Mouse (Mus musculus): Measurements from ENCODE around the gene Hist2h2ac. TPM values are rescaled to one million over a fixed set of nuclear protein-coding genes. Genes with fewer than 3 reads are reported as not detected.
A peak's percentile ranks its signal among the peaks of the same experiment; 100 is the strongest.

The Hist2h2ac gene
- polyA plus RNA-seq, 1 experiment from 2014 or later: 0.99 TPM

- Histone ChIP-seq H3K4me1 (ENCODE audit: control insufficient read depth, insufficient read depth, low read length) (peaks cover 17% of the 10 kb centered on the region; the same call in 1 of the 2 replicates), H3K4me3 (ENCODE audit: low read depth, low read length) (peak overlapping the region; percentile 45), H3K27me3 (ENCODE audit: control insufficient read depth, insufficient read depth, low read depth, low read length) (no peaks in the 10 kb centered on the region), H3K36me3 (ENCODE audit: control insufficient read depth, insufficient read depth, low read length) (no peaks in the 10 kb centered on the region), H3K27ac (ENCODE audit: low read length) (peak overlapping the region; percentile 96), H3K9me3 (replicated peaks; ENCODE audit: control insufficient read depth, low read length, poor library complexity, severe bottlenecking) (no peaks in the 10 kb centered on the region), H3K4me2 (ENCODE audit: low read length) (peak overlapping the region; percentile 56), H3K9ac (ENCODE audit: low read depth, low read length) (peak overlapping the region; percentile 21)
- ATAC-seq: peak; percentile 50
- 4% methylated on average over 27 of the region's 27 CpGs for WGBS
Measured at GRCm38 (mm10) chr3:96263558-96264403, 43.1 kb upstream of the Hist2h2ac start.

GRCm38 (mm10) chr3:96262979-96263550 lies 42.4 kb upstream of the Hist2h2ac start, which contains the start of gene Hist2h4:
Gene Hist2h4, minus strand, starts transcription at chr3:96263311.
- no peaks in the 10 kb centered on the region for H3K36me3 ChIP-seq (ENCODE audit: control insufficient read depth, insufficient read depth, low read length)
- H3K4me1 ChIP-seq (ENCODE audit: control insufficient read depth, insufficient read depth, low read length): peaks cover 15% of the 10 kb centered on the region; the same call in 1 of the 2 replicates
- H3K27ac ChIP-seq (ENCODE audit: low read length): peak within 1 kb of the TSS; percentile 96
- H3K27me3 ChIP-seq (ENCODE audit: control insufficient read depth, insufficient read depth, low read depth, low read length): no peaks in the 10 kb centered on the region
- under 1% methylated on average over 40 of the region's 40 CpGs for WGBS
- peak within 1 kb of the TSS; percentile 75 for H3K9ac ChIP-seq (ENCODE audit: low read depth, low read length)
- peak; percentile 91 for ATAC-seq
- no peaks in the 10 kb centered on the region for H3K9me3 ChIP-seq (replicated peaks; ENCODE audit: control insufficient read depth, low read length, poor library complexity, severe bottlenecking)
- peak within 1 kb of the TSS; percentile 45 for H3K4me3 ChIP-seq (ENCODE audit: low read depth, low read length)
- peak within 1 kb of the TSS; percentile 56 for H3K4me2 ChIP-seq (ENCODE audit: low read length)

GRCm38 (mm10) chr3:96262216-96262875 lies 41.7 kb upstream of the Hist2h2ac start:
- WGBS: under 1% methylated on average over 19 of the region's 19 CpGs
- Histone ChIP-seq H3K4me2 (ENCODE audit: low read length) (peak overlapping the region; percentile 56), H3K27ac (ENCODE audit: low read length) (peak overlapping the region; percentile 96), H3K27me3 (ENCODE audit: control insufficient read depth, insufficient read depth, low read depth, low read length) (no peaks in the 10 kb centered on the region), H3K36me3 (ENCODE audit: control insufficient read depth, insufficient read depth, low read length) (no peaks in the 10 kb centered on the region), H3K4me3 (ENCODE audit: low read depth, low read length) (peak overlapping the region; percentile 45), H3K9me3 (replicated peaks; ENCODE audit: control insufficient read depth, low read length, poor library complexity, severe bottlenecking) (no peaks in the 10 kb centered on the region), H3K9ac (ENCODE audit: low read depth, low read length) (peak overlapping the region; percentile 75), H3K4me1 (ENCODE audit: control insufficient read depth, insufficient read depth, low read length) (peaks cover 12% of the 10 kb centered on the region; the same call in 1 of the 2 replicates)
- peak; percentile 86 for ATAC-seq

GRCm38 (mm10) chr3:96261623-96262022 lies 40.9 kb upstream of the Hist2h2ac start:
- no peaks in the 10 kb centered on the region for H3K9me3 ChIP-seq (replicated peaks; ENCODE audit: control insufficient read depth, low read length, poor library complexity, severe bottlenecking)
- H3K4me2 ChIP-seq (ENCODE audit: low read length): peak overlapping the region; percentile 56
- no peaks in the 10 kb centered on the region for H3K36me3 ChIP-seq (ENCODE audit: control insufficient read depth, insufficient read depth, low read length)
- peak overlapping the region; percentile 96 for H3K27ac ChIP-seq (ENCODE audit: low read length)
- 56% methylated on average over 3 of the region's 3 CpGs for WGBS
- H3K27me3 ChIP-seq (ENCODE audit: control insufficient read depth, insufficient read depth, low read depth, low read length): no peaks in the 10 kb centered on the region
- peak overlapping the region; percentile 75 for H3K9ac ChIP-seq (ENCODE audit: low read depth, low read length)
- peak overlapping the region; percentile 45 for H3K4me3 ChIP-seq (ENCODE audit: low read depth, low read length)
- ATAC-seq: no peak
- H3K4me1 ChIP-seq (ENCODE audit: control insufficient read depth, insufficient read depth, low read length): peaks cover 12% of the 10 kb centered on the region; the same call in 1 of the 2 replicates

GRCm38 (mm10) chr3:96260220-96260619 lies 39.5 kb upstream of the Hist2h2ac start:
- Histone ChIP-seq H3K9me3 (replicated peaks; ENCODE audit: control insufficient read depth, low read length, poor library complexity, severe bottlenecking) (no peaks in the 10 kb centered on the region), H3K4me3 (ENCODE audit: low read depth, low read length) (no peak overlapping the region), H3K9ac (ENCODE audit: low read depth, low read length) (no peak overlapping the region), H3K4me1 (ENCODE audit: control insufficient read depth, insufficient read depth, low read length) (peaks cover 12% of the 10 kb centered on the region; the same call in 1 of the 2 replicates), H3K27ac (ENCODE audit: low read length) (no peak overlapping the region), H3K36me3 (ENCODE audit: control insufficient read depth, insufficient read depth, low read length) (no peaks in the 10 kb centered on the region), H3K27me3 (ENCODE audit: control insufficient read depth, insufficient read depth, low read depth, low read length) (no peaks in the 10 kb centered on the region), H3K4me2 (ENCODE audit: low read length) (no peak overlapping the region)
- WGBS: 89% methylated on average over 5 of the region's 5 CpGs
- no peak for ATAC-seq

GRCm38 (mm10) chr3:96257190-96257589 lies 36.5 kb upstream of the Hist2h2ac start:
- Histone ChIP-seq H3K4me1 (ENCODE audit: control insufficient read depth, insufficient read depth, low read length) (peaks cover 7% of the 10 kb centered on the region; the same call in 1 of the 2 replicates), H3K36me3 (ENCODE audit: control insufficient read depth, insufficient read depth, low read length) (no peaks in the 10 kb centered on the region), H3K4me3 (ENCODE audit: low read depth, low read length) (no peak overlapping the region), H3K9me3 (replicated peaks; ENCODE audit: control insufficient read depth, low read length, poor library complexity, severe bottlenecking) (no peaks in the 10 kb centered on the region), H3K27me3 (ENCODE audit: control insufficient read depth, insufficient read depth, low read depth, low read length) (no peaks in the 10 kb centered on the region), H3K9ac (ENCODE audit: low read depth, low read length) (no peak overlapping the region), H3K27ac (ENCODE audit: low read length) (no peak overlapping the region), H3K4me2 (ENCODE audit: low read length) (no peak overlapping the region)
- no peak for ATAC-seq
- 84% methylated on average over 3 of the region's 3 CpGs for WGBS

- Histone ChIP-seq H3K36me3 (ENCODE audit: control insufficient read depth, insufficient read depth, low read length) (no peaks in the 10 kb centered on the region), H3K9ac (ENCODE audit: low read depth, low read length) (no peak overlapping the region), H3K27me3 (ENCODE audit: control insufficient read depth, insufficient read depth, low read depth, low read length) (no peaks in the 10 kb centered on the region), H3K27ac (ENCODE audit: low read length) (no peak overlapping the region), H3K4me2 (ENCODE audit: low read length) (no peak overlapping the region), H3K4me3 (ENCODE audit: low read depth, low read length) (no peak overlapping the region), H3K9me3 (replicated peaks; ENCODE audit: control insufficient read depth, low read length, poor library complexity, severe bottlenecking) (no peaks in the 10 kb centered on the region), H3K4me1 (ENCODE audit: control insufficient read depth, insufficient read depth, low read length) (0 out of 2 replicates have a peak, but pooled peaks cover under 1% of the 10 kb centered on the region)
- WGBS: 86% methylated on average over 5 of the region's 5 CpGs
- no peak for ATAC-seq
Measured at GRCm38 (mm10) chr3:96255926-96256593, 35.4 kb upstream of the Hist2h2ac start.

- H3K27ac ChIP-seq (ENCODE audit: low read length): no peak overlapping the region
- H3K4me3 ChIP-seq (ENCODE audit: low read depth, low read length): no peak overlapping the region
- H3K4me1 ChIP-seq (ENCODE audit: control insufficient read depth, insufficient read depth, low read length): no peaks in the 10 kb centered on the region
- H3K9me3 ChIP-seq (replicated peaks; ENCODE audit: control insufficient read depth, low read length, poor library complexity, severe bottlenecking): no peaks in the 10 kb centered on the region
- ATAC-seq: no peak
- H3K36me3 ChIP-seq (ENCODE audit: control insufficient read depth, insufficient read depth, low read length): no peaks in the 10 kb centered on the region
- 57% methylated on average over 10 of the region's 10 CpGs for WGBS
- H3K9ac ChIP-seq (ENCODE audit: low read depth, low read length): no peak overlapping the region
- no peak overlapping the region for H3K4me2 ChIP-seq (ENCODE audit: low read length)
- no peaks in the 10 kb centered on the region for H3K27me3 ChIP-seq (ENCODE audit: control insufficient read depth, insufficient read depth, low read depth, low read length)
Measured at GRCm38 (mm10) chr3:96254683-96255355, 34.1 kb upstream of the Hist2h2ac start.
